Mouse (Mus musculus): ENCODE measurements at regions not wholly inside any gene's neighbourhood (a gene's known extent, or its start where the extent isn't known, plus 50 kb on each side); places are given as distances from the start of the nearest gene placed in this dataset.

- intact Hi-C loops (cut with DNase I), result no loop called here
These were observed 136.1 kb downstream of the Spata18 start for GRCm38 (mm10) chr5:73787275-73787674.

GRCm38 (mm10) chr5:73792216-73792615, 141.0 kb downstream of the Spata18 start:
- no peak for DNase-seq (ENCODE audit: low spot score)
- intact Hi-C loops (cut with DNase I), result no loop called here

More at GRCm38 (mm10) chr5:73787275-73787674, 136.1 kb downstream of the Spata18 start:
- DNase-seq (ENCODE audit: low spot score), result no peak

GRCm38 (mm10) chr5:73796201-73796600, 145.0 kb downstream of the Spata18 start:
- intact Hi-C loops (cut with DNase I), result no loop called here
- DNase-seq (ENCODE audit: low spot score), result no peak

GRCm38 (mm10) chr5:73797980-73798379, 146.8 kb downstream of the Spata18 start:
- DNase-seq (ENCODE audit: low spot score), result no peak
- intact Hi-C loops (cut with DNase I), result no loop called here

GRCm38 (mm10) chr5:73803431-73803830, 152.3 kb downstream of the Spata18 start:
- peak; percentile 22 for DNase-seq (ENCODE audit: low spot score)
- intact Hi-C loops (cut with DNase I), result no loop called here

GRCm38 (mm10) chr5:73804556-73805230, 153.5 kb downstream of the Spata18 start:
- DNase-seq (ENCODE audit: low spot score), result peak; percentile 8
- intact Hi-C loops (cut with DNase I), result no loop called here

GRCm38 (mm10) chr5:73810660-73811059, 159.5 kb downstream of the Spata18 start:
- intact Hi-C loops (cut with DNase I), result no loop called here
- no peak for DNase-seq (ENCODE audit: low spot score)

- intact Hi-C loops (cut with DNase I), result no loop called here
- DNase-seq (ENCODE audit: low spot score), result no peak
These were observed 159.9 kb downstream of the Spata18 start for GRCm38 (mm10) chr5:73811094-73811521.

GRCm38 (mm10) chr5:73815752-73816151, 164.6 kb downstream of the Spata18 start:
- DNase-seq (ENCODE audit: low spot score), result no peak
- intact Hi-C loops (cut with DNase I), result no loop called here

- DNase-seq (ENCODE audit: low spot score), result no peak
- intact Hi-C loops (cut with DNase I), result no loop called here
These were observed 166.0 kb downstream of the Spata18 start for GRCm38 (mm10) chr5:73817180-73817579.

- intact Hi-C loops (cut with DNase I), result no loop called here
- DNase-seq (ENCODE audit: low spot score), result no peak
These were observed 170.9 kb downstream of the Spata18 start for GRCm38 (mm10) chr5:73821956-73822545.

GRCm38 (mm10) chr5:73823421-73823820, 172.2 kb downstream of the Spata18 start:
- no peak for DNase-seq (ENCODE audit: low spot score)
- intact Hi-C loops (cut with DNase I), result no loop called here

GRCm38 (mm10) chr5:73826941-73827340, 175.8 kb downstream of the Spata18 start:
- no peak for DNase-seq (ENCODE audit: low spot score)
- intact Hi-C loops (cut with DNase I), result no loop called here

GRCm38 (mm10) chr5:73833721-73834120, 182.5 kb downstream of the Spata18 start:
- intact Hi-C loops (cut with DNase I), result no loop called here
- no peak for DNase-seq (ENCODE audit: low spot score)

- DNase-seq (ENCODE audit: low spot score), result no peak
- intact Hi-C loops (cut with DNase I), result no loop called here
These were observed 192.6 kb downstream of the Spata18 start for GRCm38 (mm10) chr5:73843776-73844175.

- DNase-seq (ENCODE audit: low spot score), result no peak
- intact Hi-C loops (cut with DNase I), result loop anchor here (5.0 kb wide), 1 partner anchor 331 kb away; no protein-coding TSS in a partner anchor
These were observed 195.1 kb downstream of the Spata18 start for GRCm38 (mm10) chr5:73846096-73846782.

GRCm38 (mm10) chr5:73846783-73847151, 195.6 kb downstream of the Spata18 start:
- intact Hi-C loops (cut with DNase I), result loop anchor here (5.0 kb wide), 1 partner anchor 331 kb away; no protein-coding TSS in a partner anchor
- DNase-seq (ENCODE audit: low spot score), result no peak

GRCm38 (mm10) chr5:73851501-73851900, 200.3 kb downstream of the Spata18 start:
- no peak for DNase-seq (ENCODE audit: low spot score)
- intact Hi-C loops (cut with DNase I), result loop anchor here (5.0 to 10.0 kb wide), 3 partner anchors 141 to 1093 kb away; no protein-coding TSS in a partner anchor

GRCm38 (mm10) chr5:73854025-73854773, 203.0 kb downstream of the Spata18 start:
- intact Hi-C loops (cut with DNase I), result loop anchor here (2.0 to 10.0 kb wide), 6 partner anchors 27 to 1303 kb away; no protein-coding TSS in a partner anchor

GRCm38 (mm10) chr5:73854774-73855371, 203.7 kb downstream of the Spata18 start:
- DNase-seq (ENCODE audit: low spot score), result no peak
- intact Hi-C loops (cut with DNase I), result loop anchor here (2.0 to 10.0 kb wide), 6 partner anchors 26 to 1302 kb away; no protein-coding TSS in a partner anchor

More at GRCm38 (mm10) chr5:73854025-73854773, 203.0 kb downstream of the Spata18 start:
- DNase-seq (ENCODE audit: low spot score), result peak; percentile 57
